Mouse (Mus musculus): ENCODE measurements around the gene Rspo4. TPM values are rescaled to one million over a fixed set of nuclear protein-coding genes. Genes with fewer than 3 reads are reported as not detected.

The Rspo4 gene
- not detected in 2 replicates for polyA plus RNA-seq (2012; rRNA removed; ENCODE audit: low replicate concordance)

GRCm38 (mm10) chr2:151842648-151843226 lies at the start of gene Rspo4:
Rspo4 (plus strand) TSS chr2:151842927.

GRCm38 (mm10) chr2:151910919-151911500 lies 68.3 kb downstream of the Rspo4 start, which contains the start of gene Angpt4:
Angpt4 (plus strand) TSS chr2:151911210.

Other genes starting within 250 kb of the Rspo4 start
- 0.32 and 6.4 TPM in 2 replicates for gene Snph, start 210.3 kb upstream of the Rspo4 start, polyA plus RNA-seq (2012; rRNA removed; ENCODE audit: low replicate concordance)
- gene Rad21l, start 174.4 kb upstream of the Rspo4 start, polyA plus RNA-seq (2012; rRNA removed; ENCODE audit: low replicate concordance) = not detected in 2 replicates
- gene Tmem74b, start 140.9 kb upstream of the Rspo4 start, polyA plus RNA-seq (2012; rRNA removed; ENCODE audit: low replicate concordance) = 0.44 TPM in 1 of 2 replicates, not detected in the other
- 42.1 and 49.8 TPM in 2 replicates for gene Psmf1, start 98.7 kb upstream of the Rspo4 start, polyA plus RNA-seq (2012; rRNA removed; ENCODE audit: low replicate concordance)
- 1.7 and 4.6 TPM in 2 replicates for gene Angpt4, start 68.3 kb downstream of the Rspo4 start, polyA plus RNA-seq (2012; rRNA removed; ENCODE audit: low replicate concordance)
- gene Fam110a, start 137.3 kb downstream of the Rspo4 start, polyA plus RNA-seq (2012; rRNA removed; ENCODE audit: low replicate concordance) = 7.3 and 15.1 TPM in 2 replicates
- 10.0 and 19.1 TPM in 2 replicates for gene Slc52a3, start 153.6 kb downstream of the Rspo4 start, polyA plus RNA-seq (2012; rRNA removed; ENCODE audit: low replicate concordance)
- gene Scrt2, start 238.6 kb downstream of the Rspo4 start, polyA plus RNA-seq (2012; rRNA removed; ENCODE audit: low replicate concordance) = not detected in 2 replicates